Mouse (Mus musculus): Measurements from ENCODE around the gene Gm14327. TPM values are rescaled to one million over a fixed set of nuclear protein-coding genes. Genes with fewer than 3 reads are reported as not detected.
"Not testable (repeated sequence)": the region's sequence is repeated elsewhere in the genome, so short reads cannot be mapped to it uniquely, and the experiment has no call there.

Gene Gm14327
- polyA plus RNA-seq (2014; fragmentation: Nextera tagmentation; extraction: Ambion mirVana): 1.3 and 3.2 TPM in 2 replicates

DNA sequence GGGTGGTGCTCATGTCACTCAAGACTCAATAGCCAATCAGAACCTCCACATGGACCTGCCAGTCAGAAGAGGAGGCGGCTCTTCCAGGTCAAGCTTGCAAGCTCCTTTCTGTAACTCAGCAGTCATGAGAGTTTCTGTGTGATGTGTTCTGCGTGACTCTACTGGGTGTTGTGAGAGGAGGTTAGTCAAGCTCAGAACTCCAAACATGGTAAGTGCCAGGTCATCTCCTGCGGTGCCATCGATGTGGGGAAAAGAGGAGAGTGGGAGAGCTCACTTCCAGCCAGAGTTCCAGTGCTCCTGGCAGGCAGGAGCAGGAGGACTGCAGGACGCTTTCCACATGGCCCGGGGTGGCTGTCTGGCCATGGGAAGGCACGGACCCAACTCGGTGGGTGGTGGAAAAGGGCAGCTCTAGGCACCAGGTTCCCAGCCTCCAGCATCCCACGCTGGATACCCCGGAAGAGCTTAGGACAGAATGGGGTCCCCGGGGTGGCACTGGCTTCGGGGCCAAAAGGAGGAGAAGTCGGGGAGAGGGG, at the start of gene Gm14327:
TSS of gene Gm14327 (plus strand) at position 51 of the 533 bp plus-strand sequence.
- not testable (repeated sequence) for H3K27ac ChIP-seq (replicated peaks; ENCODE audit: low read depth, low read length); H3K4me3 ChIP-seq (ENCODE audit: low read depth, low read length); H3K9ac ChIP-seq (replicated peaks; ENCODE audit: low read length); H3K36me3 ChIP-seq (replicated peaks; ENCODE audit: control insufficient read depth, insufficient read depth, low read depth, low read length); H3K4me1 ChIP-seq (ENCODE audit: control insufficient read depth, insufficient read depth, low read length); ATAC-seq (replicated peaks; ENCODE audit: insufficient number of reproducible peaks, low FRiP score, low TSS enrichment, low read depth); H3K4me2 ChIP-seq (ENCODE audit: low read depth, low read length); DNase-seq (ENCODE audit: low spot score); H3K27me3 ChIP-seq (ENCODE audit: control insufficient read depth, insufficient read depth, low read length); H3K9me3 ChIP-seq (replicated peaks; ENCODE audit: control insufficient read depth, low read length)
- WGBS: 53% methylated on average over 8 of the region's 13 CpGs

DNA sequence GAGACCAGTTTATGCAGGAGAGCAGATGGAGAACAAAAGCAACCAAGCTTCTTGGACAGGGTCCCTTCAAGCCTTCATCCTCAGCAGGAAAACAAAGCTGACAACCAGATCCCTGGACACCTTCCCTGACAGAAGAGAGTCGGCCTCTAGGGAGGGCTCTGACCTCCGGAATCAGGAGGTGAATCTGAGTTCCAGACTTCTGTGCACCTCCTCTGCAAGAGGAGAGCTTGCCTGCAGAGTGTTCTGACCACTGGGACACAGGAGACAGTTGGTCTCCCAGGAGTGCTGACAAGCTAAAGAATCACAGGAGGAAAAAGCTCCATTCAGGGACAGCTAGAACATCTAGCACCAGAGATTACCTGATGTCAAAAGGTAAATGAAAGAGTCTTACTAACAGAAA, 34.6 kb upstream of the Gm14327 start:
- ATAC-seq (replicated peaks; ENCODE audit: insufficient number of reproducible peaks, low FRiP score, low TSS enrichment, low read depth); H3K4me2 ChIP-seq (ENCODE audit: low read depth, low read length); H3K27me3 ChIP-seq (ENCODE audit: control insufficient read depth, insufficient read depth, low read length); H3K9ac ChIP-seq (replicated peaks; ENCODE audit: low read length); H3K4me1 ChIP-seq (ENCODE audit: control insufficient read depth, insufficient read depth, low read length); H3K36me3 ChIP-seq (replicated peaks; ENCODE audit: control insufficient read depth, insufficient read depth, low read depth, low read length); H3K4me3 ChIP-seq (ENCODE audit: low read depth, low read length); DNase-seq (ENCODE audit: low spot score); H3K27ac ChIP-seq (replicated peaks; ENCODE audit: low read depth, low read length); H3K9me3 ChIP-seq (replicated peaks; ENCODE audit: control insufficient read depth, low read length): not testable (repeated sequence)
- 79% methylated on average over 2 of the region's 2 CpGs for WGBS

DNA sequence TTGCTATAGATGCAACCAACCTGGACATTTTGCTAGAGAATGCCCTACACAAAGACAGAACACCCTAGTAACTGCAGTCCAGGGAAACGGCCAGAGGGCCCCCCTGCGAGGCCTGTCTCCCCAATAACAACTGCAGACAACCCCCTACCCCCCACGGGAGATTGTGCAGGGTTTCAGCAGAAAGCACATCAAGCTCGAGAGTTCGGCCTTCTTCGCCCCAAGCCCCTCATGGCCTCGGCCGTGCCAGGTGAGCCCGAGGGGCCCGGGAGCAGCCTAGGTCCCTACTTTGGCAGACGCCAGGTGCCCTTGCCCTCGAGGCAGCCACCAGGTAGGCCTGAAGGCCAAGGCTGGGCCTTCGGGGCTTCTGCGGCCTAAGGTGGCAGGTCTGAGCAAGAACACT, 9.2 kb upstream of the Gm14327 start:
- H3K4me1 ChIP-seq (ENCODE audit: control insufficient read depth, insufficient read depth, low read length); H3K9me3 ChIP-seq (replicated peaks; ENCODE audit: control insufficient read depth, low read length); DNase-seq (ENCODE audit: low spot score): not testable (repeated sequence)

DNA sequence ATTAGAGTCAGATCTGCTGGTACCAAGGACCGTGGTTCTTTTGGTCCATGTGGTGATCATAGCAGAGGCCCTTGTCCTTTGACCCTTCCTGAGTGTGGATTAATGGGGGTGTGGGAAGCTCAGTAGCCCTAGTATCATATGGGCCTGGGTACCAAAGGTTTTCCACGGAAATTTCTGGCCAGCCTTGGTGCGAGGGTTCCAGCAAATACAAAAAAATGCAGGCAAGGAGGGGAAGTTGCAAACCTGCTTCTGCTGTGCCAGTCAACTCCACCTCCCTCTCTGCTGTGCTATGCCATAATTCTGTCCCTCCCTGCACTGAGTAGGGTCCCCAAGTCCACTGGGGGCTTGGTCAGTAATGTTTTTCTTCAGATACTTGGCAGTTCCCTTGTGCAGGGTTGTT, 1.3 kb downstream of the Gm14327 start:
- WGBS: 83% methylated on average over 2 of the region's 3 CpGs
- H3K27ac ChIP-seq (replicated peaks; ENCODE audit: low read depth, low read length); H3K4me2 ChIP-seq (ENCODE audit: low read depth, low read length); H3K36me3 ChIP-seq (replicated peaks; ENCODE audit: control insufficient read depth, insufficient read depth, low read depth, low read length); DNase-seq (ENCODE audit: low spot score); H3K9ac ChIP-seq (replicated peaks; ENCODE audit: low read length); H3K4me3 ChIP-seq (ENCODE audit: low read depth, low read length); ATAC-seq (replicated peaks; ENCODE audit: insufficient number of reproducible peaks, low FRiP score, low TSS enrichment, low read depth); H3K9me3 ChIP-seq (replicated peaks; ENCODE audit: control insufficient read depth, low read length); H3K4me1 ChIP-seq (ENCODE audit: control insufficient read depth, insufficient read depth, low read length); H3K27me3 ChIP-seq (ENCODE audit: control insufficient read depth, insufficient read depth, low read length): not testable (repeated sequence)

More for the DNA sequence above, 9.2 kb upstream of the Gm14327 start:
- 89% methylated on average over 10 of the region's 14 CpGs for WGBS
- H3K4me3 ChIP-seq (ENCODE audit: low read depth, low read length); ATAC-seq (replicated peaks; ENCODE audit: insufficient number of reproducible peaks, low FRiP score, low TSS enrichment, low read depth); H3K27ac ChIP-seq (replicated peaks; ENCODE audit: low read depth, low read length); H3K27me3 ChIP-seq (ENCODE audit: control insufficient read depth, insufficient read depth, low read length); H3K4me2 ChIP-seq (ENCODE audit: low read depth, low read length); H3K36me3 ChIP-seq (replicated peaks; ENCODE audit: control insufficient read depth, insufficient read depth, low read depth, low read length); H3K9ac ChIP-seq (replicated peaks; ENCODE audit: low read length): not testable (repeated sequence)

DNA sequence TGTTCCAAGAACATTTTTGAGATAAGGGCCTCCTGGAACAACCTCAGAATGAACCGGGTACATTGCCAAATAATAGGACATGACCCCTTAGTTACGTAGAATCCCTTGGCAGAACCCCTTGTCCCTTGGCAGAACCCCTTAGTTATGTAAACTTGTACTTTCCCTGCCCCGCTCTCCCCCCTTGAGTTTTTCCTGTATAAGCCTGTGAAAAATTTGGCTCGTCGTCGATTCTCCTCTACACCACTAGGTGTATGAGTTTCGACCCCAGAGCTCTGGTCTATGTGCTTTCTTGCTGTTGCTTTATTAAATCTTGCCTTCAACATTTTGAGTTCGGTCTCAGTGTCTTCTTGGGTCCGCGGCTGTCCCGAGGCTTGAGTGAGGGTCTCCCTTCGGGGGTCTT, 6.4 kb downstream of the Gm14327 start:
- not testable (repeated sequence) for DNase-seq (ENCODE audit: low spot score)

DNA sequence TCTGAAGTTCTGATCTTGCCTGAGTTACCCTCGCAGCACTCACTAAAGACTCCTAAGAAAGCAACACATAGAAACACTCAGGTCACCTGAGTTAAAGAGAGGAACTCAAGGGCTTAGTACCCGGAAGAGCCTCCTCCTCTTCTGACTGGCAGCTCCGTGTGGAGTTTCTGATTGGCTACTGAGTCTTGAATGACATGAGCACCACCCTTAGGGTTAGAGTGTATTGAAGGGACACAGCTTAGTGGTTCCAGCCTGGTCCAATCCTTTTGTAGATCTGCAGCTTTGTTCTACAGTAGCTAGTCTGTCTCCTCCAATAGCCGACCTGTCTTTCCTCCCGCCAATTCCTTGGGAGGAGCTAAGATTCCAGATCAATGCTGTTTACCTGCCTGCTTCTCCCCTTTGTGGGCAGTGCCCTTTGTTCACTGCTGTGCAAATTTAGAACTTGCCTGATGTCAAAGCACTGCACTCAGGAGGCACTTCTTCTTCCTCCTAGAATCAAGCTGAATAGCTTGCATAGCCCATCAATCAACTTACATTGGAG, 28.7 kb downstream of the Gm14327 start, which contains the start of gene Zfp972:
TSS of gene Zfp972 (minus strand) at position 51 of the 541 bp plus-strand sequence.
- DNase-seq (ENCODE audit: low spot score); H3K27me3 ChIP-seq (ENCODE audit: control insufficient read depth, insufficient read depth, low read length); H3K9me3 ChIP-seq (replicated peaks; ENCODE audit: control insufficient read depth, low read length); ATAC-seq (replicated peaks; ENCODE audit: insufficient number of reproducible peaks, low FRiP score, low TSS enrichment, low read depth); H3K9ac ChIP-seq (replicated peaks; ENCODE audit: low read length); H3K4me2 ChIP-seq (ENCODE audit: low read depth, low read length); H3K27ac ChIP-seq (replicated peaks; ENCODE audit: low read depth, low read length); H3K4me1 ChIP-seq (ENCODE audit: control insufficient read depth, insufficient read depth, low read length); H3K4me3 ChIP-seq (ENCODE audit: low read depth, low read length); H3K36me3 ChIP-seq (replicated peaks; ENCODE audit: control insufficient read depth, insufficient read depth, low read depth, low read length): not testable (repeated sequence)
- WGBS: 64% methylated on average over 4 of the region's 5 CpGs

More for the DNA sequence above, 6.4 kb downstream of the Gm14327 start:
- H3K4me3 ChIP-seq (ENCODE audit: low read depth, low read length); H3K27ac ChIP-seq (replicated peaks; ENCODE audit: low read depth, low read length); ATAC-seq (replicated peaks; ENCODE audit: insufficient number of reproducible peaks, low FRiP score, low TSS enrichment, low read depth); H3K4me1 ChIP-seq (ENCODE audit: control insufficient read depth, insufficient read depth, low read length); H3K4me2 ChIP-seq (ENCODE audit: low read depth, low read length); H3K9ac ChIP-seq (replicated peaks; ENCODE audit: low read length); H3K36me3 ChIP-seq (replicated peaks; ENCODE audit: control insufficient read depth, insufficient read depth, low read depth, low read length); H3K9me3 ChIP-seq (replicated peaks; ENCODE audit: control insufficient read depth, low read length); H3K27me3 ChIP-seq (ENCODE audit: control insufficient read depth, insufficient read depth, low read length): not testable (repeated sequence)
- WGBS: no CpG with 5 or more reads among the region's 12 CpGs

Other genes starting within 250 kb of the Gm14327 start
- gene Gm14322, start 137.8 kb upstream of the Gm14327 start, polyA plus RNA-seq (2014; fragmentation: Nextera tagmentation; extraction: Ambion mirVana): 11.2 and 14.2 TPM in 2 replicates
- 48.4 and 58.6 TPM in 2 replicates for gene Gm14325, start 56.8 kb upstream of the Gm14327 start, polyA plus RNA-seq (2014; fragmentation: Nextera tagmentation; extraction: Ambion mirVana)
- gene Zfp972, start 28.5 kb downstream of the Gm14327 start, polyA plus RNA-seq (2014; fragmentation: Nextera tagmentation; extraction: Ambion mirVana): not detected in 2 replicates
- 21.5 TPM in 2 replicates for gene Gm14326, start 60.2 kb downstream of the Gm14327 start, polyA plus RNA-seq (2014; fragmentation: Nextera tagmentation; extraction: Ambion mirVana)
- 13.2 TPM in 2 replicates for gene Zfp971, start 126.2 kb downstream of the Gm14327 start, polyA plus RNA-seq (2014; fragmentation: Nextera tagmentation; extraction: Ambion mirVana)
- 18.8 and 22.9 TPM in 2 replicates for gene Zfp931, start 181.4 kb downstream of the Gm14327 start, polyA plus RNA-seq (2014; fragmentation: Nextera tagmentation; extraction: Ambion mirVana)
- gene Phactr3, start 221.9 kb downstream of the Gm14327 start, polyA plus RNA-seq (2014; fragmentation: Nextera tagmentation; extraction: Ambion mirVana): 5.6 and 8.0 TPM in 2 replicates